Mouse (Mus musculus): ENCODE data around the gene Ttf1. TPM values are rescaled to one million over a fixed set of nuclear protein-coding genes. Genes with fewer than 3 reads are reported as not detected.

Ttf1 gene
- polyA plus RNA-seq, 1 experiment from 2014 or later, result 9.2 TPM

Other genes starting within 250 kb of the Ttf1 start
- 12.3 and 14.3 TPM in 2 replicates for gene Gtf3c4, start 219.9 kb upstream of the Ttf1 start, polyA plus RNA-seq (2015; fragmentation: Nextera tagmentation; extraction: Ambion mirVana)
- gene Ddx31, start 219.9 kb upstream of the Ttf1 start, polyA plus RNA-seq (2015; fragmentation: Nextera tagmentation; extraction: Ambion mirVana), result 14.7 and 14.8 TPM in 2 replicates
- gene Barhl1, start 143.6 kb upstream of the Ttf1 start, polyA plus RNA-seq (2015; fragmentation: Nextera tagmentation; extraction: Ambion mirVana), result 0.08 TPM in 1 of 2 replicates, not detected in the other
- gene Cfap77, start 5.2 kb upstream of the Ttf1 start, polyA plus RNA-seq (2015; fragmentation: Nextera tagmentation; extraction: Ambion mirVana), result 0.29 and 0.31 TPM in 2 replicates
- gene Setx, start 63.9 kb downstream of the Ttf1 start, polyA plus RNA-seq (2015; fragmentation: Nextera tagmentation; extraction: Ambion mirVana), result 8.0 and 8.7 TPM in 2 replicates
- 0.45 and 0.55 TPM in 2 replicates for gene Ntng2, start 192.7 kb downstream of the Ttf1 start, polyA plus RNA-seq (2015; fragmentation: Nextera tagmentation; extraction: Ambion mirVana)

Measured in limb, embryonic 15.5 days (tissue).